Mouse (Mus musculus) liver, postnatal 0 days (tissue): ENCODE results near the gene Myo1d.

Source experiments
- CTCF ChIP-seq: sonication (generic); IDR thresholded peaks from 2 replicates; pipeline ENCODE4 v1.5.1; 2016; ENCODE audit warnings: antibody characterized with exemption, low read depth
- EP300 ChIP-seq: IDR thresholded peaks from 2 replicates; pipeline ENCODE4 v1.6.1; 2016; ENCODE audit warnings: antibody characterized with exemption, low read depth, mild to moderate bottlenecking

DNA sequence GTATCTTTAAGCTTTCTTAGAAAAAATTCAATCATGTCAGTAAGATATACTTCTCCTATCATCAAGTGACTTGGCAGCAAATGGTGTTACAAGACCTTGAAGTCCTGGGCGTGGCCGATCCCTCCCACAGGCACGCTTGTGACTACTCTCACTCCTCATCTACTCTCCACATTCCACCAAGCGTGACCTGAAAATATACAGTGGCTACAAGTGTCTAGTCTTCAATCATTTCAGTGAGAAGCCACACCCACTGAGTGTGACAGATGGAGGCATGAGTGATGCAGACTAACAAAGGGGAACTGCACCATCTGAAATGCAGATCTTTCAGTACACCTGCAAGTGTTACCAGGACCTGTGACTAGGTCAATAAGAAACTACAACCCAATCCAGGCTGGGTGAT lies 79.2 kb downstream of the Myo1d start:
- TF ChIP-seq CTCF: no peak
- no peak for TF ChIP-seq EP300
